Mouse (Mus musculus) hematopoietic stem cell, adult 5-6 weeks (primary cell): ENCODE results near the gene Prop1. TPM values are rescaled to one million over a fixed set of nuclear protein-coding genes. Genes with fewer than 3 reads are reported as not detected.

Source experiments
- ATAC-seq, 2 experiments: fragments of 125-278 bp in 1 of 2; replicated peaks in 1 of 2; 2 replicates each; pipeline ENCODE4 v1.8.0; 2016 to 2017; ENCODE audit warnings: inconsistent platforms in 2 of 2, mild to moderate bottlenecking in 2 of 2, moderate number of reproducible peaks in 2 of 2, low read depth in 1 of 2, moderate TSS enrichment in 1 of 2; ENCODE audit not compliant: low FRiP score in 2 of 2, poor library complexity in 2 of 2, severe bottlenecking in 2 of 2, insufficient read depth in 1 of 2, low TSS enrichment in 1 of 2
- total RNA-seq: library from RNA; stranded (forward); fragments of 172-1452, 232-1000 nt; gene quantifications from 2 replicates; pipeline ENCODE4 v1.2.3, GENCODE M21; 2017

Gene Prop1
- total RNA-seq, 1 experiment from 2014 or later = not detected

DNA sequence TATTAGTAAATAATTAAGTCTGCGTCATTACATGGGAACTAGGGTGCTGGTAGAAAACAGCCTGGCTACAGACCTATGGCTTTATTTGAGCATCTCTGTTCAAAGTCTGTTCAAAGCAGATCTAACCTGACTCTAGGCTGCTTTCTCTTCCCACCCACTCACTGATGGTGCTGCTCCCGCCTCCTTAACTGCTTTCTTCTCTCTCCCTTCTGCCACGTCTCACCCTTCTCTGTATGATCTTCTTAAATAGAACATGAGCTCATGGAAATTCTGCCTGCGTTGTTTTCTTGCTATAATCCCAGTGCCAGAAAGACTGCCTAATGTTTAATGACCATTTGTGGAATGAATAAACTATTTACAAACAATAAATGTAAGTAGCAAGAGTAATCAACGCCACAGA is 45.4 kb downstream of the Prop1 start:
- ATAC-seq = no peak

Other genes starting within 250 kb of the Prop1 start
- gene Zfp354c, start 126.0 kb downstream of the Prop1 start, total RNA-seq = 6.2 and 6.4 TPM in 2 replicates
- gene Zfp879, start 112.2 kb downstream of the Prop1 start, total RNA-seq = 1.6 and 1.7 TPM in 2 replicates
- 0.25 TPM in 1 of 2 replicates, not detected in the other for gene Grm6, start 103.1 kb downstream of the Prop1 start, total RNA-seq
- not detected in 2 replicates for gene Zfp454, start 66.1 kb downstream of the Prop1 start, total RNA-seq
- 5.2 and 11.4 TPM in 2 replicates for gene Zfp2, start 37.6 kb downstream of the Prop1 start, total RNA-seq
- gene Zfp354b, start 22.1 kb downstream of the Prop1 start, total RNA-seq = 0.50 and 0.63 TPM in 2 replicates
- gene 4933414I15Rik, start 10.0 kb downstream of the Prop1 start, total RNA-seq = not detected in 2 replicates
- not detected in 2 replicates for gene Olfr1378, start 12.8 kb upstream of the Prop1 start, total RNA-seq
- not detected in 2 replicates for gene Olfr1377, start 28.2 kb upstream of the Prop1 start, total RNA-seq
- gene Olfr51, start 49.8 kb upstream of the Prop1 start, total RNA-seq = not detected in 2 replicates
- not detected in 2 replicates for gene Olfr54, start 60.5 kb upstream of the Prop1 start, total RNA-seq
- not detected in 2 replicates for gene Olfr1375, start 94.3 kb upstream of the Prop1 start, total RNA-seq
- 1.7 and 2.6 TPM in 2 replicates for gene Zfp354a, start 105.5 kb upstream of the Prop1 start, total RNA-seq